Mouse (Mus musculus) ES-E14 (cell line): ENCODE measurements around the gene Rhbdd1. TPM values are rescaled to one million over a fixed set of nuclear protein-coding genes. Genes with fewer than 3 reads are reported as not detected.

Experiments
- DNase-seq: peaks from one replicate; pipeline ENCODE4 v3.0.0-alpha.2; 2013; ENCODE audit warnings: low read depth, low spot score
- H3K27ac ChIP-seq: 2 replicates; pipeline ENCODE4 v1.5.1; 2012; ENCODE audit warnings: low read depth, mild to moderate bottlenecking, low read length, moderate library complexity, mixed read lengths; ENCODE audit not compliant: poor library complexity, insufficient read depth, severe bottlenecking
- H3K36me3 ChIP-seq: 2 replicates; pipeline ENCODE4 v1.6.1; 2012; ENCODE audit warnings: mild to moderate bottlenecking, low read length, moderate library complexity, mixed read lengths; ENCODE audit not compliant: control insufficient read depth, poor library complexity, insufficient read depth, severe bottlenecking
- H3K4me1 ChIP-seq, 2 experiments: fragments of 150-350 bp in 1 of 2; sonication (generic) in 1 of 2; 2 replicates each; pipeline ENCODE4 v1.6.1; 2012; ENCODE audit warnings: low read length in 2 of 2, mild to moderate bottlenecking in 1 of 2, mixed read lengths in 1 of 2; ENCODE audit not compliant: control insufficient read depth in 2 of 2, insufficient read depth in 2 of 2, poor library complexity in 1 of 2
- H3K4me3 ChIP-seq, 2 experiments: fragments of 150-350 bp in 1 of 2; sonication (generic) in 1 of 2; 2 replicates each; pipeline ENCODE4 v1.5.1; 2012; ENCODE audit warnings: low read length in 2 of 2, low read depth in 1 of 2, mild to moderate bottlenecking in 1 of 2, mixed read lengths in 1 of 2; ENCODE audit not compliant: insufficient read depth in 1 of 2, poor library complexity in 1 of 2, severe bottlenecking in 1 of 2
- H3K9ac ChIP-seq: 2 replicates; pipeline ENCODE4 v1.6.1; 2012; ENCODE audit warnings: low read depth, mild to moderate bottlenecking, low read length, mixed read lengths; ENCODE audit not compliant: poor library complexity, insufficient read depth, severe bottlenecking
- H3K9me3 ChIP-seq: fragments of 150-350 bp; sonication (generic); 2 replicates; pipeline ENCODE4 v1.6.1; 2012; ENCODE audit warnings: low read depth, mild to moderate bottlenecking, low read length; ENCODE audit not compliant: control insufficient read depth, insufficient read depth
- CHD2 ChIP-seq: IDR thresholded peaks from 2 replicates; pipeline ENCODE4 v1.6.1; 2014; ENCODE audit warnings: mild to moderate bottlenecking, low read depth, low read length, inconsistent platforms
- HCFC1 ChIP-seq: IDR thresholded peaks from 2 replicates; pipeline ENCODE4 v1.6.1; 2012; ENCODE audit warnings: low read length, inconsistent platforms, borderline replicate concordance; ENCODE audit not compliant: insufficient read depth
- MAFK ChIP-seq: IDR thresholded peaks from 2 replicates; pipeline ENCODE4 v1.6.1; 2014; ENCODE audit warnings: mild to moderate bottlenecking, low read depth, low read length, inconsistent platforms; ENCODE audit not compliant: insufficient read depth
- ZC3H11A ChIP-seq: IDR thresholded peaks from 2 replicates; pipeline ENCODE4 v1.6.1; 2012; ENCODE audit warnings: low read depth, mild to moderate bottlenecking, inconsistent platforms, low read length, borderline replicate concordance
- ZNF384 ChIP-seq: IDR thresholded peaks from 2 replicates; pipeline ENCODE4 v1.6.1; 2012; ENCODE audit warnings: low read depth, low read length, inconsistent platforms
- in situ Hi-C, 2 experiments: fragments of 600-800 bp; cut with MboI; formaldehyde crosslinking; loops; one replicate each; pipeline ENCODE4 v1.15.1; 2025; ENCODE audit warnings: low sequenced_read_pairs in 2 of 2, inconsistent platforms in 1 of 2; ENCODE audit not compliant: unreplicated experiment in 2 of 2
- total RNA-seq: library from RNA; depleted of rRNA; stranded (reverse); fragments of 300-350 nt; gene quantifications from 2 replicates; pipeline ENCODE4 v1.2.3, GENCODE M21; 2012

Gene Rhbdd1
- total RNA-seq, 1 experiment = 14.1 TPM

GRCm38 (mm10) chr1:82449851-82450250, 133.6 kb downstream of the Rhbdd1 start:
- no peaks in the 10 kb centered on the region for H3K36me3 ChIP-seq
- H3K4me3 ChIP-seq = no peak overlapping the region
- H3K9ac ChIP-seq = no peak overlapping the region
- no peak overlapping the region for H3K27ac ChIP-seq
- DNase-seq = no peak
- H3K4me1 ChIP-seq = no peaks in the 10 kb centered on the region
- in situ Hi-C loops = no loop called here
- no peaks in the 10 kb centered on the region for H3K9me3 ChIP-seq
- no peak for TF ChIP-seq CHD2
- no peak for TF ChIP-seq ZC3H11A
- no peak for TF ChIP-seq ZNF384
- no peak for TF ChIP-seq MAFK
- TF ChIP-seq HCFC1 = no peak

GRCm38 (mm10) chr1:82451927-82452651, 135.8 kb downstream of the Rhbdd1 start:
- H3K9me3 ChIP-seq = no peaks in the 10 kb centered on the region
- in situ Hi-C loops = no loop called here
- H3K36me3 ChIP-seq = no peaks in the 10 kb centered on the region
- H3K27ac ChIP-seq = no peak overlapping the region
- H3K4me1 ChIP-seq = no peaks in the 10 kb centered on the region
- H3K4me3 ChIP-seq = no peak overlapping the region
- DNase-seq = no peak
- TF ChIP-seq HCFC1 (no peak), CHD2 (no peak), ZC3H11A (no peak), MAFK (no peak), ZNF384 (no peak)
- no peak overlapping the region for H3K9ac ChIP-seq

- Histone ChIP-seq H3K9me3 (no peaks in the 10 kb centered on the region), H3K4me1 (no peaks in the 10 kb centered on the region), H3K4me3 (no peak overlapping the region), H3K27ac (no peak overlapping the region), H3K9ac (no peak overlapping the region), H3K36me3 (no peaks in the 10 kb centered on the region)
- no peak for TF ChIP-seq ZC3H11A
- TF ChIP-seq CHD2 = no peak
- TF ChIP-seq ZNF384 = no peak
- no peak for TF ChIP-seq MAFK
- no peak for TF ChIP-seq HCFC1
- DNase-seq = no peak
- in situ Hi-C loops = no loop called here
Measured at GRCm38 (mm10) chr1:82454031-82454430, 137.8 kb downstream of the Rhbdd1 start.

- no peak overlapping the region for H3K27ac ChIP-seq
- DNase-seq = no peak
- no peaks in the 10 kb centered on the region for H3K4me1 ChIP-seq
- H3K9me3 ChIP-seq = no peaks in the 10 kb centered on the region; the same call in 1 of the 2 replicates
- TF ChIP-seq HCFC1 (no peak), ZC3H11A (no peak), MAFK (no peak), ZNF384 (no peak), CHD2 (no peak)
- no peak overlapping the region for H3K9ac ChIP-seq
- no peaks in the 10 kb centered on the region for H3K36me3 ChIP-seq
- H3K4me3 ChIP-seq = no peak overlapping the region
- in situ Hi-C loops = no loop called here
Measured at GRCm38 (mm10) chr1:82459350-82459749, 143.1 kb downstream of the Rhbdd1 start.

- TF ChIP-seq CHD2 = no peak
- TF ChIP-seq MAFK = no peak
- no peak for TF ChIP-seq ZC3H11A
- TF ChIP-seq HCFC1 = no peak
- TF ChIP-seq ZNF384 = no peak
- Histone ChIP-seq H3K4me1 (no peaks in the 10 kb centered on the region), H3K4me3 (no peak overlapping the region), H3K9ac (no peak overlapping the region), H3K36me3 (no peaks in the 10 kb centered on the region), H3K27ac (no peak overlapping the region), H3K9me3 (no peaks in the 10 kb centered on the region; the same call in 1 of the 2 replicates)
- in situ Hi-C loops = no loop called here
- DNase-seq = no peak
Measured at GRCm38 (mm10) chr1:82459926-82460325, 143.7 kb downstream of the Rhbdd1 start.
